Comparison of ENCODE assay signal across 11 mouse cellular contexts in the genomic region with DNA sequence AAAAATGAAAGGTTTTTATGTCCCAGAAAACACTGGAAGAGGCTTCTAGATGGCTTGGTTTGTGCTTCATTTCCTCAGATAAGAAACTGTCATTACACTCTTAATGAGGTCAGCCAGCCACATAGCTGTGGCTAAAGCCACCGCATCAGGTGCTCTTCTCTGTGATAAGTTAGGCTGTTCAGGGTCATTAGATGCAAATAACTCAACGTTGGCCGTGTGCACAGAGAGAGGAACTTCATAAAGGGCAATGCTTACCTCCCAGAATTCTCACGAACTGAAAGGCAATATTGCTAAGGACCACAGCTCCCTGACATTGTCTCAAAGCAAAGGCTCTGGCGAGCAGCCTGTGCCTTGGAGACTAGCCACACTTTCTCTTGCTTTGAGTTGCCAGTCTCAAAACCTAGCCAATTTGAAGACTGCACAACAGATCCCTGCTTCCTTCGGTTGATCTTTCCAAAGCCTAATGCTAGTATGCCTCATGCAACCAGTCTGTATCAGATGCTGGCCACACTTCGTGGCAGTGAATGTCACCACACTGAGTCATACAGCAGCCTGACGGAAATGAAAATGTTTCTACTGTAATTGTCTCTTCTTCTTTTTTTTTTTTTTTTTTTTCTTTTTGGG.
DNase-seq lines count a peak whose midpoint lies in the region; ATAC-seq and TF ChIP-seq lines count a peak whose summit lies in the region.
"Had no signal": no experiment of that assay in that cellular context is flagged by ENCODE, and none has a peak within 500 bp of the region (broad histone marks: within the 10 kb centered on the region; RNA-seq: fewer than 3 reads in every experiment).

No protein-coding gene starts in this region.

- WGBS in kidney, adult 2 months, result 47% methylated on average over 8 of the region's 8 CpGs
- WGBS in hindbrain, embryonic 11.5 days, result 78% methylated on average over 8 of the region's 8 CpGs

- 0 out of 2 replicates have a peak overlapping the region, but pooled peaks have one; percentile 12 for H3K27ac ChIP-seq in gastrocnemius, adult 2 months
- H3K27ac ChIP-seq in kidney, adult 2 months (ENCODE audit: insufficient read depth, low read depth, low read length), result no peak overlapping the region
- no peak overlapping the region for H3K27ac ChIP-seq in hindbrain, embryonic 11.5 days (ENCODE audit: low read depth, low read length)
- H3K27ac ChIP-seq: limb, embryonic 10.5 days; neural tube, embryonic 15.5 days had no signal

- H3K36me3 ChIP-seq in kidney, adult 2 months (ENCODE audit: control insufficient read depth, insufficient read depth, low read length), result no peaks in the 10 kb centered on the region
- H3K36me3 ChIP-seq in hindbrain, embryonic 11.5 days (ENCODE audit: control insufficient read depth, insufficient read depth, low read length), result no peaks in the 10 kb centered on the region
- H3K36me3 ChIP-seq: limb, embryonic 10.5 days; neural tube, embryonic 15.5 days had no signal

- no peaks in the 10 kb centered on the region for H3K4me1 ChIP-seq in kidney, adult 2 months (ENCODE audit: control insufficient read depth, insufficient read depth, low read length)
- H3K4me1 ChIP-seq in hindbrain, embryonic 11.5 days (replicated peaks; ENCODE audit: control insufficient read depth, insufficient read depth, low read length), result no peaks in the 10 kb centered on the region
- H3K4me1 ChIP-seq: limb, embryonic 10.5 days; neural tube, embryonic 15.5 days had no signal

- TF ChIP-seq POLR2A in kidney, adult 2 months (IDR thresholded peaks at IDR 0.05; ENCODE audit: low read depth, low read length), result no peak

- H3K9me3 ChIP-seq in hindbrain, embryonic 11.5 days (ENCODE audit: control insufficient read depth, low read length), result no peaks in the 10 kb centered on the region
- H3K9me3 ChIP-seq: limb, embryonic 10.5 days; neural tube, embryonic 15.5 days had no signal

- no peaks in the 10 kb centered on the region for H3K27me3 ChIP-seq in Patski
- no peaks in the 10 kb centered on the region for H3K27me3 ChIP-seq in kidney, adult 2 months (replicated peaks; ENCODE audit: control insufficient read depth, insufficient read depth, low read length)
- no peaks in the 10 kb centered on the region for H3K27me3 ChIP-seq in hindbrain, embryonic 11.5 days (ENCODE audit: control insufficient read depth, insufficient read depth, low read length)
- H3K27me3 ChIP-seq: neural tube, embryonic 15.5 days had no signal

- CTCF ChIA-PET in Patski (lab: Charles Lee), result no interaction called here

- H3K4me3 ChIP-seq in gastrocnemius, adult 2 months, result peak overlapping the region; percentile 19; the same call in 1 of the 2 replicates
- H3K4me3 ChIP-seq in kidney, adult 2 months (ENCODE audit: insufficient read depth, low read depth, low read length), result no peak overlapping the region
- H3K4me3 ChIP-seq in hindbrain, embryonic 11.5 days (ENCODE audit: low read depth, low read length), result no peak overlapping the region
- H3K4me3 ChIP-seq: limb, embryonic 10.5 days; neural tube, embryonic 15.5 days had no signal

- intact Hi-C loops in gastrocnemius, adult 2 months (cut with DNase I), result no loop called here

- in situ Hi-C loops in Patski (cut with MboI; ENCODE audit: low pct_unique_long_range_greater_than_20kb), result no loop called here

- DNase-seq in gastrocnemius, adult 2 months, result peak; percentile 17
- no peak for DNase-seq in gastrocnemius, postnatal 25 days
- peak; percentile 50 to 63 for DNase-seq in right cerebral cortex, postnatal 10 days (ENCODE audit: low spot score in 2 of 2)
- no peak for DNase-seq in right cerebral cortex, postnatal 14 days
- DNase-seq in Patski (ENCODE audit: low read depth, low spot score), result no peak
- DNase-seq in kidney, adult 2 months, result no peak
- DNase-seq in hindbrain, embryonic 11.5 days (ENCODE audit: low spot score), result no peak
- DNase-seq: kidney, adult 8-10 months had no signal

- POLR2A ChIA-PET in Patski (lab: Charles Lee), result no interaction called here

- H3K4me2 ChIP-seq in hindbrain, embryonic 11.5 days (replicated peaks; ENCODE audit: low read depth, low read length), result no peak overlapping the region
- H3K4me2 ChIP-seq: neural tube, embryonic 15.5 days had no signal

- no peak for TF ChIP-seq CTCF in gastrocnemius, adult 2 months (IDR thresholded peaks at IDR 0.05)
- no peak for TF ChIP-seq CTCF in Patski (IDR thresholded peaks at IDR 0.05)
- no peak for TF ChIP-seq CTCF in kidney, adult 2 months (conservative IDR thresholded peaks at IDR 0.05; ENCODE audit: insufficient read depth, insufficient read length, low read depth, low read length)

- peak; percentile 84 for ATAC-seq in Patski
- ATAC-seq in megakaryocyte, adult 5-6 weeks (ENCODE audit: poor library complexity, severe bottlenecking), result peak; percentile 74
- no peak for ATAC-seq in hindbrain, embryonic 11.5 days (ENCODE audit: low FRiP score)

- no peak overlapping the region for H3K9ac ChIP-seq in hindbrain, embryonic 11.5 days (ENCODE audit: low read depth, low read length)
- H3K9ac ChIP-seq: neural tube, embryonic 15.5 days had no signal

Comparison
In these comparisons a context has a peak if more than half of its experiments do, and no peak if none do; other contexts are left out.
1. DNase-seq: peak in gastrocnemius, adult 2 months (single experiment) and right cerebral cortex, postnatal 10 days (2 of 2); none in gastrocnemius, postnatal 25 days (single experiment), right cerebral cortex, postnatal 14 days (single experiment), Patski (single experiment), kidney, adult 2 months (single experiment) and hindbrain, embryonic 11.5 days (single experiment).